Mouse (Mus musculus) spleen, embryonic (tissue): ENCODE results near the gene Sh3bgrl.

Source experiments
- CTCF ChIA-PET: fragments of 350-600 bp; sonication (Branson Sonifier 250); formaldehyde crosslinking; loops from one replicate; lab custom pipeline; 2022; lab: Charles Lee

Gene Sh3bgrl

GRCm38 (mm10) chrX:109130066-109130465 lies 34.9 kb downstream of the Sh3bgrl start:
- CTCF ChIA-PET = no interaction called here

- CTCF ChIA-PET = no interaction called here
Measured at GRCm38 (mm10) chrX:109131834-109132233, 36.7 kb downstream of the Sh3bgrl start.

- CTCF ChIA-PET = no interaction called here
Measured at GRCm38 (mm10) chrX:109132463-109132862, 37.3 kb downstream of the Sh3bgrl start.

GRCm38 (mm10) chrX:109133500-109133899 lies 38.3 kb downstream of the Sh3bgrl start:
- CTCF ChIA-PET = no interaction called here

GRCm38 (mm10) chrX:109136306-109136705 lies 41.1 kb downstream of the Sh3bgrl start:
- CTCF ChIA-PET = no interaction called here

GRCm38 (mm10) chrX:109136820-109137219 lies 41.7 kb downstream of the Sh3bgrl start:
- CTCF ChIA-PET = no interaction called here

- CTCF ChIA-PET = no interaction called here
Measured at GRCm38 (mm10) chrX:109137295-109137694, 42.1 kb downstream of the Sh3bgrl start.

GRCm38 (mm10) chrX:109141337-109141870 lies 46.2 kb downstream of the Sh3bgrl start:
- CTCF ChIA-PET = no interaction called here

- CTCF ChIA-PET = no interaction called here
Measured at GRCm38 (mm10) chrX:109142281-109142680, 47.1 kb downstream of the Sh3bgrl start.

- CTCF ChIA-PET = no interaction called here
Measured at GRCm38 (mm10) chrX:109145779-109146178, 50.6 kb downstream of the Sh3bgrl start.

GRCm38 (mm10) chrX:109147108-109147507 lies 51.9 kb downstream of the Sh3bgrl start:
- CTCF ChIA-PET = no interaction called here

- CTCF ChIA-PET = no interaction called here
Measured at GRCm38 (mm10) chrX:109151228-109151627, 56.1 kb downstream of the Sh3bgrl start.

GRCm38 (mm10) chrX:109160326-109160725 lies 65.2 kb downstream of the Sh3bgrl start:
- CTCF ChIA-PET = interaction anchor here (0.6 kb wide), 1 partner anchor 12 kb away, joined by 3 read pairs; no protein-coding TSS in a partner anchor

- CTCF ChIA-PET = interaction anchor here (0.6 kb wide), 1 partner anchor 12 kb away, joined by 3 read pairs; no protein-coding TSS in a partner anchor
Measured at GRCm38 (mm10) chrX:109160901-109161300, 65.7 kb downstream of the Sh3bgrl start.

GRCm38 (mm10) chrX:109175038-109175437 lies 79.9 kb downstream of the Sh3bgrl start:
- CTCF ChIA-PET = no interaction called here

GRCm38 (mm10) chrX:109175470-109175869 lies 80.3 kb downstream of the Sh3bgrl start:
- CTCF ChIA-PET = no interaction called here

- CTCF ChIA-PET = no interaction called here
Measured at GRCm38 (mm10) chrX:109184706-109185478, 89.7 kb downstream of the Sh3bgrl start.

GRCm38 (mm10) chrX:109189607-109190006 lies 94.4 kb downstream of the Sh3bgrl start:
- CTCF ChIA-PET = no interaction called here

- CTCF ChIA-PET = no interaction called here
Measured at GRCm38 (mm10) chrX:109190969-109191368, 95.8 kb downstream of the Sh3bgrl start.

GRCm38 (mm10) chrX:109191436-109191835 lies 96.3 kb downstream of the Sh3bgrl start:
- CTCF ChIA-PET = no interaction called here

GRCm38 (mm10) chrX:109196468-109196867 lies 101.3 kb downstream of the Sh3bgrl start, which contains the start of gene Gm6377:
Gm6377 (plus strand) TSS chrX:109196756.
- CTCF ChIA-PET = no interaction called here

GRCm38 (mm10) chrX:109207843-109208242 lies 112.7 kb downstream of the Sh3bgrl start:
- CTCF ChIA-PET = no interaction called here

- CTCF ChIA-PET = no interaction called here
Measured at GRCm38 (mm10) chrX:109228720-109229119, 133.6 kb downstream of the Sh3bgrl start.
